Mouse (Mus musculus): Measurements from ENCODE around the gene Vwa3b. TPM values are rescaled to one million over a fixed set of nuclear protein-coding genes. Genes with fewer than 3 reads are reported as not detected.

Vwa3b gene
- polyA plus RNA-seq, 1 experiment from 2014 or later: 1.2 TPM

- 46% methylated on average over 4 of the region's 4 CpGs for WGBS
- ATAC-seq: no peak
- no peak for TF ChIP-seq CTCF (IDR thresholded peaks at IDR 0.05; ENCODE audit: low read depth)
- H3K9ac ChIP-seq (ENCODE audit: low read depth, low read length): no peak overlapping the region
- H3K4me1 ChIP-seq (replicated peaks; ENCODE audit: control insufficient read depth, insufficient read depth, low read length): no peaks in the 10 kb centered on the region
- no peak overlapping the region for H3K4me2 ChIP-seq (replicated peaks; ENCODE audit: low read depth)
- 0 out of 2 replicates have a peak, but pooled peaks cover 6% of the 10 kb centered on the region for H3K9me3 ChIP-seq (ENCODE audit: control insufficient read depth)
- H3K27me3 ChIP-seq (replicated peaks; ENCODE audit: control insufficient read depth, insufficient read depth, low read length): no peaks in the 10 kb centered on the region
- H3K36me3 ChIP-seq (ENCODE audit: control insufficient read depth, insufficient read depth): no peaks in the 10 kb centered on the region
- H3K27ac ChIP-seq (ENCODE audit: low read depth, low read length): no peak overlapping the region
- no peak overlapping the region for H3K4me3 ChIP-seq (ENCODE audit: low read depth, low read length)
Measured at GRCm38 (mm10) chr1:37145966-37146365, 119.6 kb downstream of the Vwa3b start.

DNA sequence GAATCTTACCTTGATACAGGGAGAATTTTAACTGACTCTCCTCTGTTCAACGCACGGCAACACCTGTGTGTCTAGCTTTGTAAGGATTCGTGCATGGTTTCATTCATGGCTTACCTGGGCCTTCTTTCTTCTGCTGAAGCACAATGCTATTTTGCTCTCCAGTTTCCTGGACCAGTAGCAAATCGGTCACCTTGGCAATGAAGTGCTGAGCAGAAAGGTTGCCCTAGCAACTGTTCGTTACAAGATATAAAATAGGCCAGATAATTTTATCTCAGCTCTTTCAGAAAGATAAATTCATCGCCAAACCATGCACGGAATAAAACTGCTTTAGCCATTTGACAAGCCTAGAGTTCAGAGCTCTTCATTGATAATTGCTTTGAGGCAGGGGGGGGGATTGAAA, 123.5 kb downstream of the Vwa3b start:
- no peaks in the 10 kb centered on the region for H3K36me3 ChIP-seq (ENCODE audit: control insufficient read depth, insufficient read depth)
- TF ChIP-seq CTCF (IDR thresholded peaks at IDR 0.05; ENCODE audit: low read depth): no peak
- WGBS: 92% methylated on average over 7 of the region's 7 CpGs
- no peak for ATAC-seq
- H3K27ac ChIP-seq (ENCODE audit: low read depth, low read length): no peak overlapping the region
- no peak overlapping the region for H3K4me3 ChIP-seq (ENCODE audit: low read depth, low read length)
- H3K4me2 ChIP-seq (replicated peaks; ENCODE audit: low read depth): no peak overlapping the region
- H3K27me3 ChIP-seq (replicated peaks; ENCODE audit: control insufficient read depth, insufficient read depth, low read length): no peaks in the 10 kb centered on the region
- 0 out of 2 replicates have a peak, but pooled peaks cover 6% of the 10 kb centered on the region for H3K9me3 ChIP-seq (ENCODE audit: control insufficient read depth)
- H3K4me1 ChIP-seq (replicated peaks; ENCODE audit: control insufficient read depth, insufficient read depth, low read length): no peaks in the 10 kb centered on the region
- H3K9ac ChIP-seq (ENCODE audit: low read depth, low read length): no peak overlapping the region

GRCm38 (mm10) chr1:37151896-37152295, 125.5 kb downstream of the Vwa3b start:
- Histone ChIP-seq H3K36me3 (ENCODE audit: control insufficient read depth, insufficient read depth) (no peaks in the 10 kb centered on the region), H3K27me3 (replicated peaks; ENCODE audit: control insufficient read depth, insufficient read depth, low read length) (no peaks in the 10 kb centered on the region), H3K9me3 (ENCODE audit: control insufficient read depth) (0 out of 2 replicates have a peak, but pooled peaks cover 6% of the 10 kb centered on the region), H3K27ac (ENCODE audit: low read depth, low read length) (no peak overlapping the region), H3K4me3 (ENCODE audit: low read depth, low read length) (no peak overlapping the region), H3K4me1 (replicated peaks; ENCODE audit: control insufficient read depth, insufficient read depth, low read length) (no peaks in the 10 kb centered on the region), H3K9ac (ENCODE audit: low read depth, low read length) (no peak overlapping the region), H3K4me2 (replicated peaks; ENCODE audit: low read depth) (no peak overlapping the region)
- ATAC-seq: no peak
- no peak for TF ChIP-seq CTCF (IDR thresholded peaks at IDR 0.05; ENCODE audit: low read depth)
- WGBS: 91% methylated on average over 9 of the region's 9 CpGs

GRCm38 (mm10) chr1:37166066-37166465, 139.7 kb downstream of the Vwa3b start:
- no peak overlapping the region for H3K9ac ChIP-seq (ENCODE audit: low read depth, low read length)
- no peaks in the 10 kb centered on the region for H3K4me1 ChIP-seq (replicated peaks; ENCODE audit: control insufficient read depth, insufficient read depth, low read length)
- H3K9me3 ChIP-seq (ENCODE audit: control insufficient read depth): no peaks in the 10 kb centered on the region
- no peaks in the 10 kb centered on the region for H3K27me3 ChIP-seq (replicated peaks; ENCODE audit: control insufficient read depth, insufficient read depth, low read length)
- 43% methylated on average over 6 of the region's 6 CpGs for WGBS
- no peak for TF ChIP-seq CTCF (IDR thresholded peaks at IDR 0.05; ENCODE audit: low read depth)
- H3K4me3 ChIP-seq (ENCODE audit: low read depth, low read length): no peak overlapping the region
- H3K36me3 ChIP-seq (ENCODE audit: control insufficient read depth, insufficient read depth): no peaks in the 10 kb centered on the region
- H3K27ac ChIP-seq (ENCODE audit: low read depth, low read length): no peak overlapping the region
- ATAC-seq: no peak
- H3K4me2 ChIP-seq (replicated peaks; ENCODE audit: low read depth): no peak overlapping the region

DNA sequence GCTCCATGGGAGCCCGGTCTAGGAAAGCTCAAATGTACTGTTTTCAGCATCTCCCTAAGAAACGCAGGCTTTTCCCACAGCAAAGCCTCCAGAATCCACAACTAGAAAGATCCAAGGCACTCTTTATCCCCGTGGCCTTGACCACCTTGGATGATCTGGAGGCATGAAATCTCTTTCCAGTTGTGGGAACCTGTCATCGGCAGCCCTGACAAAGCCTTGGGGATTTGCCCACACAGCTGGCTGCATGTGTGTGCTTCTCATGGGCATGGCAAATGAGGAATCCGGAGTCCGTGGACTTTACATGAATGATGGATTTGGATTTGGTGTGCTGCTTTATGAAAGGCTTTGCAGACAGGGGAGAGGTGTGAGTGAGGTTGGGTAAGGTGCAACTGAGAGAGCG, 141.5 kb downstream of the Vwa3b start:
- Histone ChIP-seq H3K4me2 (replicated peaks; ENCODE audit: low read depth) (no peak overlapping the region), H3K9me3 (ENCODE audit: control insufficient read depth) (no peaks in the 10 kb centered on the region), H3K27ac (ENCODE audit: low read depth, low read length) (no peak overlapping the region), H3K27me3 (replicated peaks; ENCODE audit: control insufficient read depth, insufficient read depth, low read length) (no peaks in the 10 kb centered on the region), H3K36me3 (ENCODE audit: control insufficient read depth, insufficient read depth) (no peaks in the 10 kb centered on the region), H3K9ac (ENCODE audit: low read depth, low read length) (no peak overlapping the region), H3K4me1 (replicated peaks; ENCODE audit: control insufficient read depth, insufficient read depth, low read length) (no peaks in the 10 kb centered on the region), H3K4me3 (ENCODE audit: low read depth, low read length) (no peak overlapping the region)
- TF ChIP-seq CTCF (IDR thresholded peaks at IDR 0.05; ENCODE audit: low read depth): no peak
- WGBS: 79% methylated on average over 7 of the region's 7 CpGs
- ATAC-seq: no peak

- peak; percentile 62 for TF ChIP-seq CTCF (IDR thresholded peaks at IDR 0.05; ENCODE audit: low read depth)
- Histone ChIP-seq H3K27ac (ENCODE audit: low read depth, low read length) (no peak overlapping the region), H3K36me3 (ENCODE audit: control insufficient read depth, insufficient read depth) (no peaks in the 10 kb centered on the region), H3K4me3 (ENCODE audit: low read depth, low read length) (no peak overlapping the region), H3K4me1 (replicated peaks; ENCODE audit: control insufficient read depth, insufficient read depth, low read length) (no peaks in the 10 kb centered on the region), H3K27me3 (replicated peaks; ENCODE audit: control insufficient read depth, insufficient read depth, low read length) (no peaks in the 10 kb centered on the region), H3K4me2 (replicated peaks; ENCODE audit: low read depth) (no peak overlapping the region), H3K9me3 (ENCODE audit: control insufficient read depth) (no peaks in the 10 kb centered on the region), H3K9ac (ENCODE audit: low read depth, low read length) (no peak overlapping the region)
- WGBS: 86% methylated on average over 2 of the region's 2 CpGs
- ATAC-seq: no peak
Measured at GRCm38 (mm10) chr1:37177874-37178273, 151.5 kb downstream of the Vwa3b start.

DNA sequence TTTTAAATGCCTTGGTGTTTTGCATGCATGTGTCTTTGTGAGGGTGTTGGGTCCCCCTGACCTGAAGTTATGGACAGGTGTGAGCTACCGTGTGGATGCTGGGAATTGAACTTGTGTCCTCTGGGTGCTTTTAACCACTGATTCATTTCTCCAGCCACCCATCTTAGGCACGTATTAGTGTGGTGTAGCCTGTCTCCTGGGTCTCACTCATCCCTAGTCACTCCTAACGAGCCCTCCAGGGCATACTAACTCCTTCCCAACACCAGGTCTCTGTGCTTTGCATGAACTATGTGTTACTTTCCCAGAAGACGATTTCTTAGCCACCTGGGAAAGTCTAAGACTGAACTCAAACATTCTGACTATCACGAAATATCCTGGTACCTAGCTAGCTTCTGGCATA, 153.5 kb downstream of the Vwa3b start:
- Histone ChIP-seq H3K9me3 (ENCODE audit: control insufficient read depth) (no peaks in the 10 kb centered on the region), H3K4me2 (replicated peaks; ENCODE audit: low read depth) (no peak overlapping the region), H3K27ac (ENCODE audit: low read depth, low read length) (no peak overlapping the region), H3K36me3 (ENCODE audit: control insufficient read depth, insufficient read depth) (no peaks in the 10 kb centered on the region), H3K4me1 (replicated peaks; ENCODE audit: control insufficient read depth, insufficient read depth, low read length) (no peaks in the 10 kb centered on the region), H3K4me3 (ENCODE audit: low read depth, low read length) (no peak overlapping the region), H3K27me3 (replicated peaks; ENCODE audit: control insufficient read depth, insufficient read depth, low read length) (no peaks in the 10 kb centered on the region), H3K9ac (ENCODE audit: low read depth, low read length) (no peak overlapping the region)
- WGBS: 77% methylated on average over 5 of the region's 5 CpGs
- no peak for ATAC-seq
- TF ChIP-seq CTCF (IDR thresholded peaks at IDR 0.05; ENCODE audit: low read depth): no peak

Measured in intestine, postnatal 0 days (tissue).